Mouse (Mus musculus) c-Kit-positive CD71-positive TER-119-negative erythroid progenitor cells, embryonic 14.5 days (primary cell): ENCODE data around the gene Map7.

Source experiments
- DNase-seq: peaks from one replicate; pipeline ENCODE4 v3.0.0-alpha.2; 2013; ENCODE audit warnings: low read depth

Map7 gene

DNA sequence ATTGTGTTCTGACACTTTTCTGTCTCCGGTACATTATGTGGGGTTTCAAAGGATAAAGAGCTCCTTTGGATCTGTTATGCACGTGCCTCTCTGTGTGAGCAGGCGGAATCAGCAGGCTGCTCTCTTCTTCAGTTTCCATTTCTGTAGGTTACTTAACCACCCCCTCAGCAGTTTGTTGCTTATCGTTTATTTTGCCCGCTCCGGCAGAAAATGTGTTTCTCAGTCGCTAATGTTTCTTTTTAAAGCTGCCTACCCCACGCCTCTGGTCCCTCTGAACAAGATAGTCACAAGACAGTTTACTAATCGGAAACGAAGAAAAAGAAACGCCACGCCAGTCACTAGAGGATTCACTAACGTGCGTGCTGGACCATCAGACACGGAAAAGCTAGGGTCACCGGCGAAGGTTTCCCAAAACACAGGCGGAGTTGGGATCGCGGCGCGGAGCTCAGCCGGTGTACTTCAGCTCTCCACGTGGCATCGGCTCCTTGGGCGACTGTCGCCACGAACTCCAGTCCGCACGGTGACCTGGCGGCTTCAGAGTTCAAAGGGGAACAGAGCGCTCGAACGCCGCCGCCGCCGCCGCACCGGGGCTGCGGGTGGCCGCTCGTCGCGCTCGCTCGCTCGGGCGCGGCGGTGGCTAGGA, at the start of gene Map7:
Map7 (plus strand) TSS at position 342 of the 643 bp plus-strand sequence.
- no peak for DNase-seq

DNA sequence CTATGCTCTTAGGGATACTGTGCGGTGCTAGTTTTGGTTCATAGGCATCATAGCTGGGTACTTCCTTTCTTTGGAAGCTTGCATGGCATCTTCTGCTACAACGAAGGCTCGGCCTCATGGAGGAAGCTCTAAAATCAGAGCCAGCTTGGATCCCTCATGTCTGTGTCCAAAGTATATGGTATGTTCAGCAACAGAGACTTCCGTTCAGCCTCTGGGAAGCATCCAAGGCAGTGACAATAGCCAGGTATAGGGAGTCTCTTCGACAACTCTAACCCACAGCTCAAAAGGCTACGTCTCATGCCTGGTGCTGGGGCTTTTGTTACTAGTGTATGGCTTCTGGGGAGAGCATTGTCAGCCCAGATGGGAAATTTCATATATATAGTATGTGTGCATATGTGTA, 46.8 kb upstream of the Map7 start:
- no peak for DNase-seq

DNA sequence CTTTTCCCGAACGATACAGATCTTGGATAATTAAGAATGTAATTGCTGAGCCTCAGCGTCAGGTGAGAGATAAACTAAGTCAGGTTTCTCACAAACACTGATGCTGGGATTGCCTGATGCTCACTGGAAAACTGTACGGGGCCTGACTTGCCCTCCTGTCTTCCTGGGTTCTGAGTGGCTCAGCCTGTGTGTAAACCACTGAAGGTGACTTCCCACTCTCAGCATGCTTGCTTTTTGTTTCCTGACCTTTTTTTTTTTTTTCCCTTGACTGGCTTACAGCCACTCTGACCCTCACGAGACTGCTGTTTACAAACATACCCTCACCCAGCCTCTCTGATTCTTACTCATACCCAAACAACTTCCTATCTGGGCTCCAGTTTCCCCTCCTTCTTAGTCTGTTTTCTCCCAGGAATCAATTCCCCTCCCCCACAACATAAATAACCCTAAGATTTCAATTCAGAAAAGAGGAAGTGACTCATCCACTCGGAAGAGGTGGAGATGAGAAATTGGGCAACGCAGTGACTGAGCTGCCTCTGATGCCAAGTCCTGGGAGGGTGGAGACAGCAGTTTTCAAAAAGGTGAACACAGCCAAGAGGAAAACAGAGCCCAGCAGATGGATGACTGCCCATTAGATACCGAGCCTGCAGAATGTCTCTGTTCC, 43.9 kb upstream of the Map7 start:
- no peak for DNase-seq

DNA sequence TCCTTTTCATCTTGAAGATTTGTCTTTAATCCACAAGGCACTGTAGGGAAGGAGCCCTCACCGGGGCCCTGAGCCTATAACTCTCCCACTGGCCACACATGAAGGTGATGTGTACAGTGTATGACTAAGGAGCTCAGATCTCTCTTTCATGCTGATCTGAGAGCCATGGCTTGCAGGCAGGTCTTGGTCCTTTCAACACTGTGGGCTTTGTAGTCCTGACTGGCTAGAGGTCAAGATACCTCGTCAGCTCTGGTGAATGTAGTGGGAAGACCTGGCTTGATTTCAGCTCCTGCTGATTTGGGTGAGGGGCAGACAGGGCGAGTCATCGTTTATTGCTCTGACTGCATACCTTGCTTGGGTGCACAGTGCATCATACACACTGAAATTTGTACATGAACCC, 42.7 kb upstream of the Map7 start:
- no peak for DNase-seq

DNA sequence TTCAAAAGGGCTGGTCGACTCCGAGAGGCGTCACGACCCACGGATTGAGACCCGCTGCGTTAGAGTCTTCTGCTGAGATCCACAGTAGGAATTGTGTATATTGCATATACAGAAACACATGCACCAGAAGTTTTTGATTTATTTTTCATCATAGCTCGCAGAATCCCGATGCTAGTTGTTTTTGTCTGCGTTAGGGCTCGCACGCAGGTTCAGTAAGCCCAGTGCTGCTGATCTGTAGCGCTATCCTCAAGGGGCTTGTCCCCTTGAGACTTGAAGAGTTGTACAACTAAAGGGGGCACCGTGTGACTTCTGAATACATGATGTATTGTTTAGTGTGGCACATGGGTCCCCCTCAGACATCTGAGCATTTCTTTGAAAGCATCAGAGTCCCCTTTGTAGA, 41.2 kb upstream of the Map7 start:
- DNase-seq, result no peak

DNA sequence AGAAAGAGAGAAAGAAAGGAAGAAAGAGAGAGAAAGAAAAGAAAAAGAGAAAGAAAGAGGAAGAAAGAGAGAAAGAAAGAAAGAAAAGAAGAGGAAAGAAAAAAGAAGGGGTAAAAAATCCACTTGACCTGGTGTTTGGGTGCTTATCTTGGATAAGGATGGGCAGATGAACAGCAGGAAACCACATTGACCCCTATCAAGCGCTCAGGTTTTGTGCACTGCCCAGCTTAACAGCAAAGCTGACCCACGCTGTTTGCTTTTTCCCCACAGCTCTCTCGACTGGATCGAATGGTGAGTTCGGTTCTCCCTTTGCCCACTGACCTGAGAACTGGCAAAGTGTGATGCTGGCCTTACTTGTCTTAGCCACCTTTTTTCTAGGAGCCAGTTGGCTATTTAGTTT, 36.8 kb upstream of the Map7 start:
- no peak for DNase-seq

DNA sequence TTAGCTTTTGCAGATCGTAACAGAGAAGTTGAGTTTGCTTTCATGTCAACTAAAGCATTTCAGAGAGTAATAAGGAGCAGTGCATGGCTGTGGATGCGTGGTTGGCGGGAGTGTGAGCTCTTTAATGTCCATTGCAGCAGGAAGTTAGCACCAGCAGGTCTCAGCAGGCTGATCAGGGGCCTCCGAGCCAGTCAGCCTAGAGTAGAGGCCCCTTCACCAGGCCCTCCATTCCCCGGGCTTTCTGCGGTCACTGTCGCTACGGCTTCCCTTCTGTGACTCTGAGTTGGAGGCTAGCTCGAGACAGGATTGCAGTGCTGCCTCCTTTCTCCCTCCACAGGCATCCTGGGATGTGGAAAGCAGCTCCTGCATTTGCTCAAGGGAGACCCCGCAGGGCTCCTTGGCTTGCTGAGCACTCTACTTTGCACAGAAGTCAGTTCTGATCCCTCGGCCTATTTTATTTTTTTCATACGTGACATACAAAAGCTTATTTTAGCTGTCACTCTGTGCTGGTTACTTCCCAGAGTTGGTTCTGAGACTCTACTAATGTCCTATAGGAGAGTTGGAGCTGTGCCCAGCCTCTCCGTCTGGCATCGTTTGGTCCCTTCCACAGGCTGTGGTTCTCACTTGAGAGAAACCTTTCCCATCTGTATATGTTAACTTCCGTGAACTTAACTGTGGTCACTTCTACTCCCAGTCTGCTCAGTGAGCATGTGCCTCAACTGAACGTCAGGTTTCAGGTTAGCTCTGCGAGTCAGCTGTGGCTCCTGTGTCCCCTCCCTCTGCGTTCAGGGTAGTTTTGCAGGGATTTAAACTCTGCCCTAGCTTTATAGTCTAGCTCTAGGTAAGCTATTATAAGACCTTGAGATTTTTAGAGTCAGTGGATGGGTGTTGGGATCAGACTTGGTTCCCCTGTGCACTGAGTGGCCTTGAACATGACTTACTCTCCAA, 36.0 kb upstream of the Map7 start:
- no peak for DNase-seq

DNA sequence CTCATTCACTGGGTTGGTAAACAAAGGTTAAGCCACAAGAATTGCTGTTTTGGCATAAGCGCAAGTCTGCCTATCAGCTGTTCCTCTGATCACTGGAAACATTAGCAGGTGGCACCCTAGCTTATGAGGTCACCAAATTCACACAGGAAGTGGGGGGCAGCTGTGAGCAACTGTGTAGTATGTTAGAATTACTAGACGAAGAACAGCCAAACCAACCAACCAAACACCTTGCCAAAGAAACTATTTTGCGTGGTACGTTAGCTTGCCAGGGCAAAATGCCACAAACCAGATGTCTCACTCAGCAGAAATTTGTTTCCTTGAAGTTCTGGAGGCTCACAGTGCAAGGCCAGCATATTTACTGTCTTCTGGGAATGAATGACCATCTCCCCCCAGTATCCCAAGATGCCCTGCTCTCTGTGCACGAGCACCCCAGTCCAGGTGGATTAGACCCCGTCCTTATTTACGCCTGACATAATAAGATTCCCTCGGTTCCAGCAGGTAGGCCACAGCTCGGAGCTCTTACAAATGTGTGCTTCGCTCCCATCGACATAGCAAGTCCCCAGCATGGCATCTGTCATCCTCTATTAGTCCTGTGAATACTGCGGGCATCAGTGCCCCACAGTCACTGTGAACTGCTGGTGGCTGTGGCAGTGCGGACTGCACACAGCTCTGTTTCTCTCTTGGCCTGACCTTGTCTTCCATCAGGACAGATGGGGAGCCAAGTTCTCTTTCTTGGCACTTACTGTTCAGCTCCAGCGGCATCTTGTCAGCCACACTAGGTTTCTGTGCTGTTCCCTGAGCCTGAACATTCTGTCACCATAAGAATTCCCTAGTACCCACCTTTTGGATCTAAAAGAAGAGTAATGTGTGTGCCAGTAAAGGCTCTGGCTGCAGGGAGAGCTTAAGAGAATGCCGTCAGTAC, 28.5 kb upstream of the Map7 start:
- DNase-seq, result no peak

DNA sequence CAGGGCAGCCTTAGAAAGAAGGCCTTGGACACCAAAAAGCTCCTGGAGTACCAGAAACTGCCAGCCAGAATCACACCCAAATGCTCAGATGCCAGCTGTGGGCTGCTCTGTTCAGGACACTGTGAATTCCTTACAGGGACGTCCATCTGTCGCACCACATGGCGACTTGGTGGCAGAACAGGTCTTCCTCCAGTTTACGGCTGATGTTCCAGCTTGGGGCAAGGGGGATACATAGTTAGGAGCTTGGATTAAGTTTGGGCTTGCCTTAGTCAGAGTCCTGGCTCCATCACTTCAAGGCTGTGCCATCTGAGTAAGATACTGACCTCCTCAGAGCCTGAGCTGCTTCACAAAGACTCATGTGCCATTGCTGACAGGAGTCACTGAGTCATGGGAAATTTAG, 26.3 kb upstream of the Map7 start:
- DNase-seq, result no peak

DNA sequence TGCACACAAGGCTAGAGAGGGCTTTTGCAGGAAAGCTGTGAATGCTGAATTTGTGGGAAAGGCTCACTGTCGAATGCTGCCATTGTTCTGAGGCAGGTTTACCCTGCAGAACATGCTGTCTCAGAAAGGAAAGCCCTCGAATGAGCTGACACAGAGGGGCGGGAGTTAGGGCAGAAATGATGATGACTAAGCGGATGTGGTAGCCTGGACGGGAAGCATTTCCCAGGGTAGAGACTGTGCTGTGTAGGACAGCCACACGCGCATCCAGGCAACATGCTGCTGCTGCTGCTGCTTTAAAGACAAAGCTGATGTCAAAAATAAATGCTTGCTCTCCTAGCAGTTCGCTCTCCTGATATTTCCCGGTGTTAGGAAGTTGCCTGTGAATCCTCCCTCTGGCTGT, 24.9 kb upstream of the Map7 start:
- DNase-seq, result no peak

DNA sequence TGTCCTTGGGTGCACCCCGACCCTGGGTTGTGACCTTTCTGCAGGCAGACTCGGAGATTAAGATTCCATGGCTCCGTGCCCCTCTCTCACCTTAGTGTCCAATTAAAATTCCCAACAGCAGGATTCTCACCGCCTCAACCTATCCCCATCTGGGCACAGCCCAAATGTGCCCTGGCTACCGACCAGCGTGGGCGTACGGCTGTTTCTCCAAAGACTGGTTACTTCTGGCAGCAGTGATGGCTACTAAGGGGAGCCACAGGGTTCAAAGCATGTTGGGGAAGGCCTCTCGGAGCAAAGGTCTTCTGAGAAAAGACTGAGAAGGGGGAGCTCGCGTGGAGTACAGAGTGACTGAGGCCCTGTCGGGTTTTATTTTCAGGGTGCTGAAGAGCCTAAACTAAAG, 23.7 kb upstream of the Map7 start:
- DNase-seq, result no peak

DNA sequence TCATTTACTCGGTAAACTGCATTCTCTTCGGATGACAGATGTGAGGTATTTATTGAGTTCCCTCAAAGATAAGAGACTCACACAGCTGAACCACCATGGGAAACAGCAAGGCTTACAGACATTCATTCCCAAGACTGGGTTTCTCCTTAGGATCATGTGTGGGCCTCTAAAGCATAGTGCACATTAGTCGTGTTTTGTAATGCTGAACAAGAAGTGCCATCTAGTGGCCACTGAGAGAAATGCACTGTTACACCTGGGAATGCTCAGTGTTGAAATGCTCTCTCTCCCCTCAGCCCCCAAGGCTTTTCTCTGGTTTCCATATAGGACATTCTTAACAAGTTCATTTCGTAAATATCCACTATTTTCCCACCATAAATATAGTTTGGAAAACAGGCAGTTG, 23.0 kb upstream of the Map7 start:
- DNase-seq, result no peak

DNA sequence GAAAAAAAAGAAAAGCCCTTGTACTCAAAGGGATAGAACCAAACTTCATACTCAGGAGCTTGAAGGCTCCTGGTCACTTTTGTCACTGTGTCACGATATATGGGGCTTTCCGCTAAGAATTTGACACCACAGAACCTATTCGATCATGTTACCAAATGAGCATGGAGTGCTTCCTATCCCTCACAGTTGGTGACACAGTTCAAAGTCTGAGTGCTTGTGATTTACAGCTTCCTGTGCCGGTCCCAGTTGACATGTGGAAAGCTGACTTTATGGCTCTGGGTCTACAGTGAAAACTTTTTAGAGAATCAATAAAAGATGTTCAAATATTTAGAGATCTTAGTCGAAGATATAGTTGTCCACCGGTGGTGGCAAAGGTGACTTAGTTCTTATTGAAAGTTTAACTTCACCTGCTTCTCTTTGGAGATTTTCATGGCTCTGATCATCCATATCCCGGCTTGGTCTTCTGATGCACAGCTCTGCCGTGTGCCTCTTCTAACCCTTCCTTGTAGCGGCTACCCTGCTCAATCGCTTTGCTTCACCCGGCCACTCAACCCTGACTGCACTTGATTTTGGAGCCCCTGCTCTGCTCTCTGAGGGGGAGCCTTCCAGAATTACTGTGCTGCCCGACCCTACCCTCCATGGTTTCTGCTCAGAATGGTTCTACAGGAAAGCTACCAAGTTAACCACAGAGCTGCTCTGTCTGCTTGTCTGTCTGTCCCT, 15.2 kb upstream of the Map7 start:
- no peak for DNase-seq

DNA sequence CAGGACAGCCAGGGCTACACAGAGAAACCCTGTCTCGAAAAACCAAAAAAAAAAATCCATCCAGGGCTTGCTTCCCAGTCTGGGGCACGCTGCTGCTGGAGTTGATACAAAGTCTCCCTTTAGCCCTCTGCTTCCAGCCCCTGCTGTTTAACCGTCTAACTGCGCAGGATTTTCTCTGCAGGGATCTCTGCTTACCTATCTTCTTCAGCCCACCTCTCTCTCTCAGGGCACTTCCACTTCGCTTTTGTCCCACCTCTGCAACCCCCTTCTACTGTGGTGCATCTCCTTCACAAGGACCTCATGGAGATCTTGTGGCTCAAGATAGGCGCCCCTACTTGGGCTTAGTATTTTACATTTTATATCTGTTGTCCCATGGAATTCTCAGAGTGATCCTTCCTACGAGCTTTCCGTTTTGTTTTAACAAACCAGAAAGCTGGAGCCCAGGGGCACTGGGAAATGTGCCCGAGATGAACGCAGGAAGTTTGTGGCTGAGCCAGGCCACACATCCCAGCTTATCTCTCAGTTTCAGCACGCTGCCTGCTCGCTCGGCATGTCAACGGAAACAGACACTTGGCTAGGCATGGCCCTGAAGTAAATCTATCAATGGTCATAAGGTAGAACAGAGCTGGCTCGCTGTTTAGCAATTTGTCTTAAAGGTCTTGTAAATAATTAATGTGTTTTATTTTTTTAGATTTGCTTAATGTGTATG, 12.8 kb upstream of the Map7 start:
- DNase-seq, result no peak

DNA sequence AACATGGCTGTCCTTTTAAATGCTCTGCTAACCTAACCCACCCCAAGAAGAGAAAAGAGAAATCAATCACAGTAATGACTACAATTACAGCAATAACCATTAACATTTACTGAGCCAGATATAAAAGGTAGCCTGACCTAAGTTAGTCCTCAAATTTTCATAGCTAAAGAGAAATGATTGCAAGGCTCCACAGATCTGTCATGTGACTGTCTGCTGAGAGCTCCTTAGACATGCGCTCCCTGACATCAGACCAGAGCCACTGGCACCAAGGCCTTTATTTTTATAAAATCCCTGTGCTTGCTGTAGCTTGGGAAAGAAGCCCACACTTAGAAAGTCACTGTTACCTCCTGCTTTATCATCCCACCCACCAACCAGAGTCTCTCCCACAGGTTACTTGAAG, 11.8 kb upstream of the Map7 start:
- no peak for DNase-seq

DNA sequence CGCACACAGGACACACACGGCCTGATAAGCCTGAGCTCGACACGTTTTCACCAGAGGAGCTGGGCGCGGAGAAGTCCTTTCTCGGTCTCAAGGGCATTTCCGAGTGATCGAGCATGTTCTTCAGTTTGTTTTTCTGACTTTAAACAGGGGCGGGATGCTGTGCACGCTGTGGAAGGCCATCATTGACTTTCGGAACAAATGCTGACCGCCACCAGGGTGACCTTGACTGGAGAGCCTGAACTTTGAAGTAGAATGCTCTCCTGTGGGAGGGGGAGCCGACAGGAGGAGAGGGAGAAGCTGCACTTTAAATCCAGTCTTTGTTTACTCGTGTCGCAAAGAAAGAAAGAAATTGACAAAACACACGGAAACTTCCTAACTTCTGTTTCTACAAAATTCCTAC, 6.9 kb upstream of the Map7 start:
- DNase-seq, result no peak

DNA sequence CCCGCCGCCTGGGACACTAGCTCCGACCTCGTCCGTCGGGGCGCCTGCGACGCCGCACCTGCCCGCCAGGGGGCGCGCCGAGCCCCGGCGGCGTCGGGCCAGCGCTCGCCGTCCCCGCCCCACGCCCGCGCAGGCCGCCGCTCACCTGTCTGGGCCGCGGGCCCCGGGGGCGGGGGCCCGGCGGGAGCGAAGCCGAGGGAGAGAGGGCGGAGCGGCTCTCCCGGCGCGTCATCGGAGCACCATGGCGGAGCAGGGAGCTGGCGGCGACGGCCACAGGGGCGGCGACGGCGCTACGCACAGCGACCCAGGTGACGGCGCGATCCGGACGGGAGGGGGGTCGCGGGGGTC, 476 bp downstream of the Map7 start:
- DNase-seq, result no peak

DNA sequence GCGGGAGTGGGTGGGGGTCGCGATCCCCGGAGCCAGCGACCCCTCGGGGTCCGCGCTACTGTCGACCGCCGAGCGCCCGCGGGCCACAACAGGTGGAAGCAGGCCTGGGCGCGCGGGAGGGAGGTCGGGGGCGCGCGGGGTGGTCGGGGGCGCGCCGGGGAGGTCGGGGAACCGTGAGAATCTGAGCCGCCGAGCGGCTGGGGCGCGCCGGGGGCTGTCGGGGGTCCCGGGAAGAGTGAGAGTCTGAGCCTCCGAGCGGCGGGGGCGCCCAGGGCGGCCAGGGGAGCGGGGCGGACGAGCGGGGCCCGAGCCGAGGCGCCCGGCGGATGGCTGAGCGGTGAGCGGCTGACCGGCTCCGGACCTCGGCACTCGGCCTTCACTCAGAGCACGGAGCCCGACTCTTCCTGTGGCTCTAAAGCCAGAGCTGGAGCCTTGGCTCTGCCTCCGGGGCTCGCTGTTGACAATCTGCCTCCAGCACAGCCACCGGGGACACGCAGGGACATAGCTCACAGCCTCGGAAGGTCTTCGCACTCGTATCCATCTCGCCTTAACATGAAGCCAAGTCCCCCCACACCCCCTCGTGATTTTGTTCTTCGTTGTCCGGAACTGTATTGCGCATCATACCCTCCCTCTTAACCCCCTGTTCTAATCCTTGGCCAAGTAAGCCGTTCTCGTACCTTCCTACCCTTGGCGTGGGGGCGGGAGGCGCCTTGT, 1.0 kb downstream of the Map7 start:
- DNase-seq, result no peak

DNA sequence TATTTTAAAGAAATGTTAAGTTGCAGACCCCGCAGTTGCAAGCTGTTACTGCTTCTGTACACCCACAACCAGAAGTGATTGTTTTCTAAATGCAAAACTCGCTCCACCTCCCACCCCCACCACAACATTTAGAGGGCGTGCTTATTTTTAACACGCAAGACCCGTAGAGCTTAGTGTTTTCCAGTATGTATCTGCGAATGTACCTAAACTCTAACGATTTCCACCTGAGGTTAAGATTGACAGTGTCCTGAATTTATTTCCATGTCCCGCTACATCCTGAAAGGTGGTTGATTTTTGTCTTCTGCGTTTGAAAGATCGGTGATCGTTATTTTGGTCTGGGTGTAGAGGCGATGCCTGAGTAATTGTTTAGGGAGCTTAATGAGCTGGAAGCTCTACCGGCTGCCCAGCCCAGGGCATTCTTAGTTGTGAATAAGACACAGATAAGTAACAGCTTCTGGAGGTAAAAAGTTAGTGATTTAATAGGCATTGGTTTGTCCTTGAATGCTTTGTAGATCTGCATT, 1.6 kb downstream of the Map7 start:
- no peak for DNase-seq

DNA sequence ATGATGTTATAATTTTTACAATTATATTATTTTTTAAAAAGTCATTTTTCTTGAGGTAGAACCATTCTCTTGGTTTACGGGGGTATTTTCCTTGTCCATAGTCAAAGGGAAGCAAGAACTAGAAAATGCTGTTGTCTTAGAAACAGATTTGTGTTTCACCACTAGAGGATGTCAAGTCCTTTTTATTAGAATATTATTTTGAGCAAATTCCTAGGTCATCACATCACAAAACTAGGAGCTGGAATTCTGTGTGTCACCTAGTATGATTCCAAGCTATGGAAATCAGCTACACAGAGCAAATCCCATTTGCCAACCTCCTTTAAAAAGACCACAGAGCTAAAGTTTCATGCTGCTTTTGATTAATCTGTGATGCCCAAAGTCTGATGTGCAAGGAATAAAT, 3.9 kb downstream of the Map7 start:
- no peak for DNase-seq
